Mouse (Mus musculus) midbrain, embryonic 12.5 days (tissue): Measurements from ENCODE around the gene Mttp. TPM values are rescaled to one million over a fixed set of nuclear protein-coding genes. Genes with fewer than 3 reads are reported as not detected.
A peak's percentile ranks its signal among the peaks of the same experiment; 100 is the strongest.

Source experiments
- ATAC-seq: fragments of 200-750 bp; cut with Nextera tagmentation; 2 replicates; pipeline ENCODE4 v1.8.0; 2017; ENCODE audit warnings: low read depth, moderate TSS enrichment, moderate library complexity; ENCODE audit not compliant: low FRiP score
- H3K27ac ChIP-seq: fragments of 300-500 bp; sonication (generic); replicated peaks from 2 replicates; pipeline ENCODE4 v1.5.1; 2016; ENCODE audit warnings: mild to moderate bottlenecking
- H3K27me3 ChIP-seq: fragments of 300-500 bp; sonication (generic); 2 replicates; pipeline ENCODE4 v1.6.1; 2016; ENCODE audit warnings: mild to moderate bottlenecking
- H3K36me3 ChIP-seq: fragments of 300-500 bp; sonication (generic); 2 replicates; pipeline ENCODE4 v1.6.1; 2016
- H3K4me1 ChIP-seq: fragments of 300-500 bp; sonication (generic); 2 replicates; pipeline ENCODE4 v1.6.1; 2016
- H3K4me2 ChIP-seq: fragments of 300-500 bp; sonication (generic); replicated peaks from 2 replicates; pipeline ENCODE4 v1.6.1; 2016; ENCODE audit warnings: mild to moderate bottlenecking, moderate library complexity
- H3K4me3 ChIP-seq: fragments of 300-500 bp; sonication (generic); 2 replicates; pipeline ENCODE4 v1.5.1; 2016; ENCODE audit warnings: mild to moderate bottlenecking
- H3K9ac ChIP-seq: fragments of 300-500 bp; sonication (generic); replicated peaks from 2 replicates; pipeline ENCODE4 v1.6.1; 2016; ENCODE audit warnings: mild to moderate bottlenecking, moderate library complexity
- H3K9me3 ChIP-seq: fragments of 300-500 bp; sonication (generic); 2 replicates; pipeline ENCODE4 v1.6.1; 2016; ENCODE audit warnings: mild to moderate bottlenecking
- WGBS: fragments of 180-500 bp; shearing (Covaris S2); methylation state at CpG from one replicate; pipeline ENCODE4 v1.1.7; 2016; 5-methylcytosine and 5-hydroxymethylcytosine counted together
- polyA plus RNA-seq: library from polyadenylated mRNA; unstranded; fragments of >200 nt; fragmentation: Nextera tagmentation; extraction: Ambion mirVana; gene quantifications from 2 replicates; pipeline ENCODE4 v1.2.1, GENCODE M21; 2016

The Mttp gene
- polyA plus RNA-seq, 1 experiment from 2014 or later, result 14.1 TPM

- Histone ChIP-seq H3K4me3 (no peak overlapping the region), H3K27ac (no peak overlapping the region), H3K27me3 (peaks cover 10% of the 10 kb centered on the region; the same call in 1 of the 2 replicates), H3K9ac (no peak overlapping the region), H3K9me3 (no peaks in the 10 kb centered on the region), H3K4me2 (no peak overlapping the region), H3K36me3 (no peaks in the 10 kb centered on the region), H3K4me1 (0 out of 2 replicates have a peak, but pooled peaks cover 5% of the 10 kb centered on the region)
- ATAC-seq, result no peak
- 94% methylated on average over 1 of the region's 1 CpGs for WGBS
These were observed 70.6 kb downstream of the Mttp start for GRCm38 (mm10) chr3:138074214-138074613.

- ATAC-seq, result no peak
- 85% methylated on average over 10 of the region's 10 CpGs for WGBS
These were observed 73.2 kb downstream of the Mttp start for GRCm38 (mm10) chr3:138071476-138072073.

GRCm38 (mm10) chr3:138071004-138071403 lies 73.8 kb downstream of the Mttp start:
- Histone ChIP-seq H3K9ac (no peak overlapping the region), H3K36me3 (no peaks in the 10 kb centered on the region), H3K27me3 (peaks cover 10% of the 10 kb centered on the region; the same call in 1 of the 2 replicates), H3K4me2 (no peak overlapping the region), H3K9me3 (no peaks in the 10 kb centered on the region), H3K27ac (no peak overlapping the region), H3K4me1 (peaks cover 9% of the 10 kb centered on the region; the same call in 1 of the 2 replicates), H3K4me3 (no peak overlapping the region)
- no peak for ATAC-seq
- WGBS, result 11% methylated on average over 1 of the region's 1 CpGs

More at GRCm38 (mm10) chr3:138071476-138072073, 73.2 kb downstream of the Mttp start:
- H3K27me3 ChIP-seq, result peaks cover 10% of the 10 kb centered on the region; the same call in 1 of the 2 replicates
- H3K36me3 ChIP-seq, result no peaks in the 10 kb centered on the region
- H3K27ac ChIP-seq, result no peak overlapping the region
- H3K9ac ChIP-seq, result no peak overlapping the region
- peaks cover 8% of the 10 kb centered on the region; the same call in 1 of the 2 replicates for H3K4me1 ChIP-seq
- H3K4me2 ChIP-seq, result no peak overlapping the region
- no peak overlapping the region for H3K4me3 ChIP-seq
- no peaks in the 10 kb centered on the region for H3K9me3 ChIP-seq

GRCm38 (mm10) chr3:138069756-138070511 lies 74.8 kb downstream of the Mttp start:
- H3K9ac ChIP-seq, result no peak overlapping the region
- peaks cover 15% of the 10 kb centered on the region; the same call in 1 of the 2 replicates for H3K4me1 ChIP-seq
- H3K36me3 ChIP-seq, result no peaks in the 10 kb centered on the region
- H3K4me3 ChIP-seq, result no peak overlapping the region
- H3K9me3 ChIP-seq, result no peaks in the 10 kb centered on the region
- H3K27me3 ChIP-seq, result peaks cover 10% of the 10 kb centered on the region; the same call in 1 of the 2 replicates
- no peak overlapping the region for H3K4me2 ChIP-seq
- ATAC-seq, result no peak
- 78% methylated on average over 18 of the region's 18 CpGs for WGBS
- no peak overlapping the region for H3K27ac ChIP-seq

- no peak overlapping the region for H3K4me2 ChIP-seq
- ATAC-seq, result no peak
These were observed 76.7 kb downstream of the Mttp start for GRCm38 (mm10) chr3:138068103-138068502.

GRCm38 (mm10) chr3:138067288-138067687 lies 77.5 kb downstream of the Mttp start, which contains the start of gene Gm5105:
Gm5105 (minus strand) TSS chr3:138067388.
- Histone ChIP-seq H3K4me1 (peaks cover 15% of the 10 kb centered on the region; the same call in 1 of the 2 replicates), H3K27ac (no peak within 1 kb of the TSS), H3K9ac (no peak within 1 kb of the TSS), H3K4me3 (no peak within 1 kb of the TSS), H3K4me2 (no peak within 1 kb of the TSS), H3K9me3 (no peaks in the 10 kb centered on the region), H3K27me3 (peaks cover 10% of the 10 kb centered on the region; the same call in 1 of the 2 replicates), H3K36me3 (no peaks in the 10 kb centered on the region)
- ATAC-seq, result no peak
- WGBS, result 90% methylated on average over 12 of the region's 12 CpGs

More at GRCm38 (mm10) chr3:138068103-138068502, 76.7 kb downstream of the Mttp start:
- H3K4me1 ChIP-seq, result peaks cover 15% of the 10 kb centered on the region; the same call in 1 of the 2 replicates
- no peaks in the 10 kb centered on the region for H3K9me3 ChIP-seq
- H3K27me3 ChIP-seq, result peaks cover 10% of the 10 kb centered on the region; the same call in 1 of the 2 replicates
- H3K27ac ChIP-seq, result no peak overlapping the region
- WGBS, result 95% methylated on average over 12 of the region's 12 CpGs
- no peaks in the 10 kb centered on the region for H3K36me3 ChIP-seq
- H3K4me3 ChIP-seq, result no peak overlapping the region
- no peak overlapping the region for H3K9ac ChIP-seq

- Histone ChIP-seq H3K27me3 (peaks cover 10% of the 10 kb centered on the region; the same call in 1 of the 2 replicates), H3K4me1 (peaks cover 15% of the 10 kb centered on the region; the same call in 1 of the 2 replicates), H3K27ac (no peak overlapping the region), H3K9me3 (no peaks in the 10 kb centered on the region), H3K9ac (no peak overlapping the region), H3K36me3 (no peaks in the 10 kb centered on the region), H3K4me2 (no peak overlapping the region), H3K4me3 (no peak overlapping the region)
- 80% methylated on average over 20 of the region's 20 CpGs for WGBS
- ATAC-seq, result peak; percentile 47
These were observed 78.4 kb downstream of the Mttp start for GRCm38 (mm10) chr3:138066348-138066856.

GRCm38 (mm10) chr3:138065930-138066329 lies 78.8 kb downstream of the Mttp start:
- Histone ChIP-seq H3K9ac (no peak overlapping the region), H3K4me2 (no peak overlapping the region), H3K27me3 (peaks cover 10% of the 10 kb centered on the region; the same call in 1 of the 2 replicates), H3K4me3 (no peak overlapping the region), H3K27ac (no peak overlapping the region), H3K4me1 (peaks cover 15% of the 10 kb centered on the region; the same call in 1 of the 2 replicates), H3K36me3 (no peaks in the 10 kb centered on the region), H3K9me3 (no peaks in the 10 kb centered on the region)
- WGBS, result 92% methylated on average over 16 of the region's 16 CpGs
- ATAC-seq, result no peak

- peak; percentile 41 for ATAC-seq
- H3K4me3 ChIP-seq, result no peak within 1 kb of the TSS
- 74% methylated on average over 33 of the region's 33 CpGs for WGBS
- no peak within 1 kb of the TSS for H3K4me2 ChIP-seq
- no peak within 1 kb of the TSS for H3K27ac ChIP-seq
- H3K9me3 ChIP-seq, result no peaks in the 10 kb centered on the region
- H3K9ac ChIP-seq, result no peak within 1 kb of the TSS
- H3K4me1 ChIP-seq, result peaks cover 10% of the 10 kb centered on the region; the same call in 1 of the 2 replicates
- peaks cover 7% of the 10 kb centered on the region; the same call in 1 of the 2 replicates for H3K27me3 ChIP-seq
- no peaks in the 10 kb centered on the region for H3K36me3 ChIP-seq
These were observed 79.8 kb downstream of the Mttp start, which contains the start of gene 1110002E22Rik for GRCm38 (mm10) chr3:138064732-138065645. 1110002E22Rik (plus strand) TSS chr3:138065052.

GRCm38 (mm10) chr3:138063731-138064329 lies 80.9 kb downstream of the Mttp start:
- peaks cover 10% of the 10 kb centered on the region; the same call in 1 of the 2 replicates for H3K4me1 ChIP-seq
- no peak overlapping the region for H3K4me2 ChIP-seq
- H3K4me3 ChIP-seq, result no peak overlapping the region
- no peak for ATAC-seq
- no peak overlapping the region for H3K27ac ChIP-seq
- WGBS, result 73% methylated on average over 14 of the region's 14 CpGs
- H3K9me3 ChIP-seq, result no peaks in the 10 kb centered on the region
- H3K36me3 ChIP-seq, result no peaks in the 10 kb centered on the region
- no peaks in the 10 kb centered on the region for H3K27me3 ChIP-seq
- H3K9ac ChIP-seq, result no peak overlapping the region

- H3K4me2 ChIP-seq, result no peak overlapping the region
- no peak overlapping the region for H3K4me3 ChIP-seq
- H3K36me3 ChIP-seq, result no peaks in the 10 kb centered on the region
- no peak overlapping the region for H3K9ac ChIP-seq
- no peak for ATAC-seq
- WGBS, result 90% methylated on average over 4 of the region's 4 CpGs
- no peak overlapping the region for H3K27ac ChIP-seq
- H3K9me3 ChIP-seq, result no peaks in the 10 kb centered on the region
- H3K4me1 ChIP-seq, result peaks cover 10% of the 10 kb centered on the region; the same call in 1 of the 2 replicates
- no peaks in the 10 kb centered on the region for H3K27me3 ChIP-seq
These were observed 82.1 kb downstream of the Mttp start for GRCm38 (mm10) chr3:138062673-138063072.
